Mouse (Mus musculus) MEL (cell line): ENCODE data around the gene Pmf1. TPM values are rescaled to one million over a fixed set of nuclear protein-coding genes. Genes with fewer than 3 reads are reported as not detected.

Experiments used
- DNase-seq: peaks from one replicate; pipeline ENCODE4 v3.0.0; 2011; ENCODE audit warnings: low read depth, low spot score
- H3K27ac ChIP-seq: 2 replicates; pipeline ENCODE4 v1.5.1; 2012; ENCODE audit warnings: low read depth, mild to moderate bottlenecking, control low read depth, low read length, moderate library complexity; ENCODE audit not compliant: control insufficient read depth
- H3K27me3 ChIP-seq, 2 experiments: fragments of 150-350 bp in 1 of 2; sonication (generic) in 1 of 2; 2 replicates each; pipeline ENCODE4 v1.6.1; 2012; ENCODE audit warnings: low read length in 2 of 2, mild to moderate bottlenecking in 2 of 2, improper control_type of control experiment in 1 of 2, moderate library complexity in 1 of 2; ENCODE audit not compliant: insufficient read depth in 2 of 2, control insufficient read depth in 1 of 2
- H3K36me3 ChIP-seq, 2 experiments: 2 replicates each; pipeline ENCODE4 v1.6.1; 2012 to 2014; ENCODE audit warnings: low read length in 2 of 2, improper control_type of control experiment in 1 of 2, inconsistent platforms in 1 of 2, mild to moderate bottlenecking in 1 of 2; ENCODE audit not compliant: insufficient read depth in 2 of 2, control insufficient read depth in 1 of 2
- H3K4me1 ChIP-seq, 2 experiments: fragments of 150-350 bp in 1 of 2; sonication (generic) in 1 of 2; 2 replicates each; pipeline ENCODE4 v1.6.1; 2012; ENCODE audit warnings: low read length in 2 of 2, improper control_type of control experiment in 1 of 2, mild to moderate bottlenecking in 1 of 2; ENCODE audit not compliant: insufficient read depth in 2 of 2, control insufficient read depth in 1 of 2
- H3K4me3 ChIP-seq, 2 experiments: fragments of 150-350 bp in 1 of 2; sonication (generic) in 1 of 2; 2 replicates each; pipeline ENCODE4 v1.5.1; 2012; ENCODE audit warnings: low read depth in 2 of 2, low read length in 2 of 2, mild to moderate bottlenecking in 2 of 2, moderate library complexity in 2 of 2, control low read depth in 1 of 2, improper control_type of control experiment in 1 of 2; ENCODE audit not compliant: control insufficient read depth in 1 of 2, insufficient read depth in 1 of 2
- H3K79me2 ChIP-seq: 2 replicates; pipeline ENCODE4 v1.6.1; 2012; ENCODE audit warnings: mild to moderate bottlenecking, low read length, moderate library complexity; ENCODE audit not compliant: control insufficient read depth, poor library complexity, insufficient read depth
- H3K9ac ChIP-seq: 2 replicates; pipeline ENCODE4 v1.6.1; 2012; ENCODE audit warnings: low read depth, mild to moderate bottlenecking, control low read depth, low read length, moderate library complexity; ENCODE audit not compliant: control insufficient read depth, poor library complexity, severe bottlenecking
- H3K9me3 ChIP-seq: fragments of 150-350 bp; sonication (generic); replicated peaks from 2 replicates; pipeline ENCODE4 v1.6.1; 2012; ENCODE audit warnings: mild to moderate bottlenecking, low read length, improper control_type of control experiment, moderate library complexity; ENCODE audit not compliant: insufficient read depth
- CHD1 ChIP-seq: IDR thresholded peaks from 2 replicates; pipeline ENCODE4 v1.6.1; 2012; ENCODE audit warnings: low read depth, mild to moderate bottlenecking, inconsistent platforms, low read length, improper control_type of control experiment
- CHD2 ChIP-seq: IDR thresholded peaks from 2 replicates; pipeline ENCODE4 v1.6.1; 2011; ENCODE audit warnings: low read length, improper control_type of control experiment
- CTCF ChIP-seq, 3 experiments: IDR thresholded peaks in 2 of 3; conservative IDR thresholded peaks in 1 of 3; 2 replicates each; pipeline ENCODE4 v1.5.1; 2011 to 2012; ENCODE audit warnings: low read length in 3 of 3, low read depth in 2 of 3, mild to moderate bottlenecking in 2 of 3, improper control_type of control experiment in 1 of 3, inconsistent platforms in 1 of 3, mixed read lengths in 1 of 3, moderate library complexity in 1 of 3; ENCODE audit not compliant: control insufficient read depth in 1 of 3, insufficient read depth in 1 of 3, poor library complexity in 1 of 3, severe bottlenecking in 1 of 3
- E2F4 ChIP-seq: IDR thresholded peaks from 2 replicates; pipeline ENCODE4 v1.6.1; 2011; ENCODE audit warnings: low read depth, low read length, improper control_type of control experiment, borderline replicate concordance
- ELF1 ChIP-seq: IDR thresholded peaks from 2 replicates; pipeline ENCODE4 v1.6.1; 2014; ENCODE audit warnings: low read depth, mild to moderate bottlenecking, inconsistent platforms, low read length, improper control_type of control experiment, moderate library complexity
- ETS1 ChIP-seq: IDR thresholded peaks from 2 replicates; pipeline ENCODE4 v1.6.1; 2012; ENCODE audit warnings: low read depth, mild to moderate bottlenecking, inconsistent platforms, low read length, improper control_type of control experiment, moderate library complexity
- HCFC1 ChIP-seq: IDR thresholded peaks from 2 replicates; pipeline ENCODE4 v1.6.1; 2012; ENCODE audit warnings: low read depth, mild to moderate bottlenecking, inconsistent platforms, low read length, improper control_type of control experiment, moderate library complexity
- JUND ChIP-seq: IDR thresholded peaks from 2 replicates; pipeline ENCODE4 v1.6.1; 2011; ENCODE audit warnings: low read depth, mild to moderate bottlenecking, improper control_type of control experiment, low read length
- KAT2A ChIP-seq: conservative IDR thresholded peaks from 2 replicates; pipeline ENCODE4 v1.6.1; 2012; ENCODE audit warnings: low read depth, low read length, improper control_type of control experiment, inconsistent platforms
- MAFK ChIP-seq: IDR thresholded peaks from 2 replicates; pipeline ENCODE4 v1.6.1; 2011; ENCODE audit warnings: low read depth, mild to moderate bottlenecking, low read length, improper control_type of control experiment, borderline replicate concordance
- MAX ChIP-seq: IDR thresholded peaks from 2 replicates; pipeline ENCODE4 v1.6.1; 2011; ENCODE audit warnings: low read length, improper control_type of control experiment
- MEF2A ChIP-seq: IDR thresholded peaks from 2 replicates; pipeline ENCODE4 v1.6.1; 2014; ENCODE audit warnings: low read depth, mild to moderate bottlenecking, inconsistent platforms, low read length, improper control_type of control experiment; ENCODE audit not compliant: poor library complexity, insufficient replicate concordance, severe bottlenecking; ENCODE audit errors: extremely low read depth
- MXI1 ChIP-seq: IDR thresholded peaks from 2 replicates; pipeline ENCODE4 v1.6.1; 2011; ENCODE audit warnings: mild to moderate bottlenecking, low read depth, low read length, improper control_type of control experiment
- MYB ChIP-seq: IDR thresholded peaks from 2 replicates; pipeline ENCODE4 v1.6.1; 2011; ENCODE audit warnings: mild to moderate bottlenecking, low read depth, low read length, improper control_type of control experiment
- MYC ChIP-seq: IDR thresholded peaks from 2 replicates; pipeline ENCODE4 v1.6.1; 2011; ENCODE audit warnings: low read depth, mild to moderate bottlenecking, low read length, improper control_type of control experiment, moderate library complexity
- POLR2A ChIP-seq, 2 experiments: IDR thresholded peaks; 2 replicates each; pipeline ENCODE4 v1.6.1; 2011 to 2012; ENCODE audit warnings: low read length in 2 of 2, mild to moderate bottlenecking in 2 of 2, control low read depth in 1 of 2, improper control_type of control experiment in 1 of 2, low read depth in 1 of 2, moderate library complexity in 1 of 2; ENCODE audit not compliant: control insufficient read depth in 1 of 2, insufficient read depth in 1 of 2, poor library complexity in 1 of 2
- POLR2AphosphoS2 ChIP-seq: IDR thresholded peaks from 2 replicates; pipeline ENCODE4 v1.6.1; 2011; ENCODE audit warnings: low read length, improper control_type of control experiment
- RAD21 ChIP-seq: IDR thresholded peaks from 2 replicates; pipeline ENCODE4 v1.6.1; 2011; ENCODE audit warnings: mild to moderate bottlenecking, low read depth, low read length, improper control_type of control experiment
- RCOR1 ChIP-seq: IDR thresholded peaks from 2 replicates; pipeline ENCODE4 v1.6.1; 2012; ENCODE audit warnings: low read depth, mild to moderate bottlenecking, inconsistent platforms, low read length, improper control_type of control experiment
- SIN3A ChIP-seq: IDR thresholded peaks from 2 replicates; pipeline ENCODE4 v1.6.1; 2012; ENCODE audit warnings: low read length, improper control_type of control experiment, inconsistent platforms
- SMC3 ChIP-seq: IDR thresholded peaks from 2 replicates; pipeline ENCODE4 v1.6.1; 2011; ENCODE audit warnings: low read depth, low read length, improper control_type of control experiment
- TAL1 ChIP-seq: IDR thresholded peaks from 2 replicates; pipeline ENCODE4 v1.6.1; 2012; ENCODE audit warnings: mild to moderate bottlenecking, inconsistent platforms, low read length, moderate library complexity, mixed read lengths
- TBP ChIP-seq: IDR thresholded peaks from 2 replicates; pipeline ENCODE4 v1.8.0; 2011; ENCODE audit warnings: low read depth, low read length, improper control_type of control experiment
- TCF12 ChIP-seq: IDR thresholded peaks from 2 replicates; pipeline ENCODE4 v1.6.1; 2014; ENCODE audit warnings: low read depth, mild to moderate bottlenecking, inconsistent platforms, low read length, improper control_type of control experiment, moderate library complexity
- UBTF ChIP-seq: IDR thresholded peaks from 2 replicates; pipeline ENCODE4 v1.6.1; 2012; ENCODE audit warnings: low read depth, mild to moderate bottlenecking, inconsistent platforms, low read length, improper control_type of control experiment, moderate library complexity, borderline replicate concordance; ENCODE audit not compliant: insufficient read depth
- ZKSCAN1 ChIP-seq: IDR thresholded peaks from 2 replicates; pipeline ENCODE4 v1.6.1; 2012; ENCODE audit warnings: low read depth, mild to moderate bottlenecking, inconsistent platforms, low read length, improper control_type of control experiment, moderate library complexity
- ZMIZ1 ChIP-seq: IDR thresholded peaks from 2 replicates; pipeline ENCODE4 v1.6.1; 2012; ENCODE audit warnings: low read depth, mild to moderate bottlenecking, inconsistent platforms, low read length, improper control_type of control experiment, moderate library complexity
- polyA plus RNA-seq, 2 experiments: library from polyadenylated mRNA; stranded (reverse) in 1 of 2; unstranded in 1 of 2; fragments of >175 nt in 1 of 2; fragments of >200 nt in 1 of 2; gene quantifications; 2 replicates each; pipeline versions ENCODE4 v1.2.1 to v1.2.4; 2012; ENCODE audit warnings: low replicate concordance in 2 of 2, low read depth in 1 of 2; ENCODE audit not compliant: insufficient read length in 2 of 2, insufficient read depth in 1 of 2, missing spikeins in 1 of 2
- total RNA-seq: library from RNA; depleted of rRNA; stranded (reverse); fragments of 300-350 nt; gene quantifications from 2 replicates; pipeline ENCODE4 v1.2.3, GENCODE M21; 2012

Gene Pmf1
- total and polyA plus RNA-seq, 3 experiments: 144 to 357 TPM; not detected in 1

GRCm38 (mm10) chr3:88415668-88416067 is 5.5 kb upstream of the Pmf1 start:
- peaks cover 5 to 9% of the 10 kb centered on the region in 2 experiments; a peak in 3 of 4 replicates for H3K36me3 ChIP-seq
- no peak overlapping the region for H3K4me3 ChIP-seq
- TF ChIP-seq MXI1: no peak
- no peak for TF ChIP-seq KAT2A
- no peak for TF ChIP-seq CHD2
- TF ChIP-seq TBP: no peak
- no peak for TF ChIP-seq TCF12
- TF ChIP-seq MYC: no peak
- no peak for TF ChIP-seq ETS1
- no peak for TF ChIP-seq ZKSCAN1
- TF ChIP-seq RCOR1: no peak
- no peak for TF ChIP-seq MYB
- no peak for TF ChIP-seq JUND
- no peak for TF ChIP-seq CHD1
- no peak for TF ChIP-seq E2F4
- no peak for TF ChIP-seq MAFK
- no peak for TF ChIP-seq SMC3
- H3K4me1 ChIP-seq: peaks cover 0 to 10% of the 10 kb centered on the region in 2 experiments; a peak in 3 of 4 replicates
- H3K9me3 ChIP-seq: no peaks in the 10 kb centered on the region
- DNase-seq: no peak
- H3K9ac ChIP-seq: no peak overlapping the region
- H3K27me3 ChIP-seq: no peaks in the 10 kb centered on the region
- no peak overlapping the region for H3K27ac ChIP-seq
- H3K79me2 ChIP-seq: no peaks in the 10 kb centered on the region; the same call in 1 of the 2 replicates

GRCm38 (mm10) chr3:88412636-88413035 is 2.5 kb upstream of the Pmf1 start:
- H3K4me1 ChIP-seq: peaks cover 0 to 21% of the 10 kb centered on the region in 2 experiments; a peak in 3 of 4 replicates
- no peak for DNase-seq
- H3K9ac ChIP-seq: no peak overlapping the region
- no peak for TF ChIP-seq CTCF (IDR thresholded peaks at IDR 0.05 in 2 of 3, conservative IDR thresholded peaks at IDR 0.05 in 1 of 3; ENCODE audit: control insufficient read depth in 1 of 3, insufficient read depth in 1 of 3, low read depth in 2 of 3, low read length in 3 of 3, poor library complexity in 1 of 3, severe bottlenecking in 1 of 3)
- TF ChIP-seq ZMIZ1: no peak
- TF ChIP-seq MEF2A: no peak
- no peak for TF ChIP-seq MAFK
- no peak for TF ChIP-seq HCFC1
- no peak for TF ChIP-seq SIN3A
- no peak for TF ChIP-seq POLR2A (IDR thresholded peaks at IDR 0.05; ENCODE audit: control insufficient read depth in 1 of 2, insufficient read depth in 1 of 2, low read depth in 1 of 2, low read length in 2 of 2, poor library complexity in 1 of 2)
- TF ChIP-seq E2F4: no peak
- no peak for TF ChIP-seq MAX
- no peak for TF ChIP-seq UBTF
- TF ChIP-seq RAD21: no peak
- TF ChIP-seq ZKSCAN1: no peak
- no peak for TF ChIP-seq TAL1
- no peak for TF ChIP-seq MYB
- TF ChIP-seq ELF1: no peak
- no peak for TF ChIP-seq POLR2AphosphoS2
- TF ChIP-seq TCF12: no peak
- TF ChIP-seq ETS1: no peak
- H3K27ac ChIP-seq: no peak overlapping the region
- H3K4me3 ChIP-seq: no peak overlapping the region
- peaks cover 7 to 15% of the 10 kb centered on the region in 2 experiments; a peak in 3 of 4 replicates for H3K36me3 ChIP-seq
- H3K79me2 ChIP-seq: peaks cover 18% of the 10 kb centered on the region
- no peaks in the 10 kb centered on the region for H3K9me3 ChIP-seq
- no peaks in the 10 kb centered on the region for H3K27me3 ChIP-seq
